Mouse (Mus musculus) layer of hippocampus, postnatal 10 days (tissue): ENCODE measurements around the gene Mllt6. TPM values are rescaled to one million over a fixed set of nuclear protein-coding genes. Genes with fewer than 3 reads are reported as not detected.

Experiments used
- DNase-seq, 2 experiments: peaks; one replicate each; pipeline ENCODE4 v3.0.0; 2021; ENCODE audit warnings: low spot score in 2 of 2
- total RNA-seq, 2 experiments: library from RNA; stranded (reverse); gene quantifications; 2 replicates each; pipeline ENCODE4 v1.2.3; 2021

Gene Mllt6
- total RNA-seq, 2 experiments from 2014 or later: 50.5 to 55.5 TPM

DNA sequence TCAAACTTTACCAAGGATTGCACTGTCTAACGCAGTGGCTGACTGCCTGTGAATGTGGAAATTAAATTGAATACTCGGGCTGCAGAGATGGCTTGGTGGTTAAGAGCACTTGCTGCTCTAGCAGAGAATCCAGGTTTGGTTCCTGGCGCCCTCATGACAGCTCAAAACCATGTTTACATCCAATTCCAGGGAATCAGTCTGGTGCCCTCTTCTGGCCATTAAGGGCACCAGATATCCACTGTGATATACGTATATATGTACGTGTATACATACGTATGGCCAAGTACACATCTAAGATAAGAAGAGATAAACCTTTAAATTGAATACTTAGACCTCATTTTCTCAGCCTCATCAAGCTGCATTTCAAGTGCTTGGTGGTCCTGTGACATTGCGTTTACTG is 3.0 kb downstream of the Mllt6 start:
- no peak for DNase-seq

DNA sequence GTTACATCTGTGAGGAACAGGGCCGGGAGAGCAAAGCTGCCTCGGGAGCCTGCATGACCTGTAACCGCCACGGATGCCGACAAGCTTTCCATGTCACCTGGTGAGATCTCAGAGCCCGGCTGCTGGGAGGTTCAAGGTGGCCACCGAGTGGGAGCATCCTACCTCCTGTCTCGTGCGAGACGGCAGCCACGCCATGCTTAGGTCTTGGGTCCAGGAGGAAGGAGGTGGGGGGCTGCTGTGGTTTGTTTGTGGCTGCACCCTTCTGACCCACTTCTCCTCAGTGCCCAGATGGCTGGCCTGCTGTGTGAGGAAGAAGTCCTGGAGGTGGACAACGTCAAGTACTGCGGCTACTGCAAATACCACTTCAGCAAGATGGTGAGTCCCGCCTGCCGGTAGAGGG is 3.6 kb downstream of the Mllt6 start:
- DNase-seq: no peak

DNA sequence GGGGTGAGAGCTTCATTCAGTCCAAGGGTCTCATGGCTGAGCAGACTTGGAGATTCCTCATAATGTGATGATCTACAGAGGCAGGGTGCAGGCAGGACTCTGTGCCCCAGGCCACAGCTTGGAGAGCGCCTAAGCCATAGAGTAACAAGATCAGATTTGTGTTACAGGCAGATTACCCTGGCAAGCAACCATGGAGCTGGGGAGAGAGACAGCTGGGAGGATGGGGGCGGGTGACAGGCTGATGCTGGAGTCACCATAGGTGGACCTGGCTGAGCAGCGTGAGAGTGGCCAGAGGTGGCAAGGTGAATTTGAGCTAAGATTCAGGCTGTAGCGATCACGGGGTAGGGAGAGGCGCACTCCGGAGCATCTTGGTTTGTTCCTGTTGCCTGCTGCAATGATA is 4.9 kb downstream of the Mllt6 start:
- no peak for DNase-seq

DNA sequence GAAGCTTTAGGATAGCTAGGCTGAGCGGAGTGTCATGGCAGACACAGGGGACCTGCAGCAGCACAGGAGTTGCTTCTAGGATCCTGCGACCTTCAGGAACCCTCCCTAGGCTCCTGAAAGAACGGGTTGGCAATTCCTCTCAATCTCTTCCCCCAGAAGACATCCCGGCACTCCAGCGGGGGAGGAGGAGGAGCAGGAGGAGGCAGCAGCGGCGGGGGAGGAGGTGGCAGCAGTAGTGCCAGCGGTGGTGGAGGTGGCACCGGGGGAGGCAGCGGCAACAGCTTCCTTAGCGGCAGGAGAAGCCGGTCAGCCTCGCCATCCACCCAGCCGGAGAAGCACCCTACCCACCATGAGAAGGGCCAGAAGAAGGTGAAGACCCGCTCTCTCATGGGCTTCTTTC is 6.1 kb downstream of the Mllt6 start:
- no peak for DNase-seq

DNA sequence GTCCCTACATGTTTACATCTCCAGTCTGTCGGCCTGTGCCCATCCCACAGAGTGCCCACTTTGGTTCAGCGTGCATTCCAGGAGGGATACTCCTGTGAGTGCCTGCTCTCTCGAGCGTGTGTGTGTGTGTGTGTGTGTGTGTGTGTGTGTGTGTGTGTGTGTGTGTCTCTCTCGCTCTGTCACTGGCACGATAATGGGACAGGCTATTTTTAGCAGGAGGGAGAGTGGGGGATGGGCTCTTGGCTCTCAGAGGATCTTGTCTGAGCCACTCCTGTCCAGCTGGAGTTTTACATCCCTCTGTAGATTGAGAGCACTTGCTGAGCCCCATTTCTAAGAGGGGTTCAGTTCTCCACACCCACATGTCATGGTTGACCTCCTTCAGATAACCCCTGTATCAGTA is 6.6 kb downstream of the Mllt6 start:
- no peak for DNase-seq

DNA sequence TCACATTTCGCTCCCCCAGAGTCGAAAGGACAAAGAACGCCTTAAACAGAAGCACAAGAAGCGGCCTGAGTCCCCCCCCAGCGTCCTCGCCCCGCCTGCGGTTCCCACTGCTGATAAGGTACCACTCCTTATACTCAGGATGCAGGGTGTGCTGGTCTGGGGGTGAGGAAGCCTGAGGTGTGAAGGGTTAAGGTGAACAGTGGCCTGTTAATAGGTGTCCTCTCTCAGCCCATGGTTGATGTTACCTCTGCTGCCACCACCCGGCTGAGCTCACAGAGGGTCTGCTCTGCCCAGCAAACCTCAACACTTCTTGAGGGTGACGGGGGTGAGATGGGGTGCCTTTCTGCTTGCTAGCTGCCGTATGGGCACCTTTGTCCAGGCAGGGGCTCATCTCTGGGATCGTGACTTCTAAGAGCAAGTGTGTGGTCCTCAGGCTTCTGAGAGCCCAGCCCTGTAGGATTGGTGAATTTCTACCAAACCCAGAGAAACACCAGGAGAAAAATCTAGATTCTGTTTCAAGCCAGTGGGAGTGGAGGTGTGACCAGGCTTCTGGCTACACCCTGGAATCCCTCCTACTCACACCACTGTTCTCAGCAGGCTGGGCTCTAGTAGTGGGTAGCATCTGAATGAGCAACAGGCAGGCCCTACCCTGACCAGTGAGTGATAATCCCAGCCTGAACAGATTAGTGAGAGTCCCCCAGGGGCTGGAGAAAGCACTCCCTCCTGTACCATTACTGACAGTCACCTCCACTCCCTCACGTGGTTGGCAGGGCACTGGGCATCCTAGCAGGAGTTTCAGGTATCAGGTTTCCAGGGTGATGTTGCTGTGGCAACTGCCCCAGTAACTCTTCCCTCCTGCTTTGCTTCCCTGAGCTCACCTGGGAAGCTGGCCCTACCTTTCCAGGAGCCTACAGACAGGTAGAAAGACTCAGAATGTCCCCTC is 7.3 kb downstream of the Mllt6 start:
- no peak for DNase-seq

DNA sequence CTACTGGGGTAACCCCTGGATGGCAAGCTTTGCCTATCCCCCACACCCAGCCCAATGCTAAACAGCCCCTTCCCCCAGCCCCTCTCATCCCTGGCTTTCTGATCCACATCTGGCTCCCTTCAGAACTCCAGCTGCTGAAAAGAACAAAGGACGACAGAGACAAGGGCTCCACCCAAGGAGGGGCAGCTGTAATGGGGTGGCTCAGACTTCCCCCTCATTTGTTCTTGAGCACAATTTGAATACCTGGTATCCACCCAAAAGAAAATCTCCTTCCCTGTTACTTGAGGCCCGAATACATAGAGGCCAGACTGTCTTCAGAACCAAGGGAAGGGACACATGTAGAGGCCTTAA is 7.9 kb downstream of the Mllt6 start:
- DNase-seq: no peak

DNA sequence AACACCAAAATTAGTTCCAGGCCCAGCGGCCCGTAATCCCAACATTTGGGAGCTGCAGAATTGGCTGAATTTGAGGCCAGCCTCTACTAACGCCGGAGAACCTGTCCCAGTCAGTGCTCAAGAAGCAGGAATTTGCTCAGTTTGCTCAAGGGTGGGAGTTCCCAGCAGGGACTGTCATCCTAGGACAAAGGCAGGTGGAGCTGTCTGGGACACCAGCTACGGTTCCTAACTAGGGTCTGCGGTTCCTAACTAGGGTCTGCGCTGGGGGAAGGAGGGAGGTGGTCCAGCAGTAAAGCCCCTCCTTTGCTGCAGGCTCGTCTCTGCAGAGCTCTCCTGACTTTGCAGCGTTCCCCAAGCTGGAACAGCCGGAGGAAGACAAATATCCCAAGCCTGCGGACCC is 9.9 kb downstream of the Mllt6 start:
- no peak for DNase-seq

DNA sequence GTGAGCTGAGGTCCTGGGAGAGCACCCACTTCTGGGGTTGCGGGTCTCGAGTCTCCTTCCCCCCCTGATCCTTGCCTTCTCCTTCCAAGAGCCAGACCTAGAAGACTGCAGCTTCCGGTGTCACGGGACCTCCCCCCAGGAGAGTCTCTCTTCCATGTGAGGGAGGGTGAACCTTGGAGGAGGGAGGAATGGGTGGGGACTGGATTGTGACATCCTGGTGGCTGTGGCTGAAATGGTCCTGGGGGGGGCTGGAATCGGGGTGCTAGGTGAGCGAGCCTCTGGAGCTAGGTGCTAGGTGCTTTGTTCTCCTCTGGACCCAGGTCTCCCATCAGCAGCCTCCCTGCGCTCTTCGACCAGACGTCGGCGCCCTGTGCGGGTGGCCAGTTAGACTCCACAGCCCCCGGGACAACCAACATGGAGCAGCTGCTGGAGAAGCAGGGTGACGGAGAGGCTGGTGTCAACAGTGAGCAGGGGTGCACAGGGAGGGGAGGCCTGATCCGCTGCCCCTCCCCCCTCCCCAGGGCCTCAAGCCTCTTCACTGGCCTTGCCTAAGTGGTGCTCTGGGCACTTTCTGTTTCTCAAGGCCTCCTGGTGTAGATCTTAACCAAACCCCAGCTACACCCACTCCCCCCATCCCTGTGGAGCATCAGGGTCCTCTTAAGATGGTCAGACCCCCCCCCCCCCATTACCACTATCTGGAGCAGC is 13.0 kb downstream of the Mllt6 start:
- no peak for DNase-seq

DNA sequence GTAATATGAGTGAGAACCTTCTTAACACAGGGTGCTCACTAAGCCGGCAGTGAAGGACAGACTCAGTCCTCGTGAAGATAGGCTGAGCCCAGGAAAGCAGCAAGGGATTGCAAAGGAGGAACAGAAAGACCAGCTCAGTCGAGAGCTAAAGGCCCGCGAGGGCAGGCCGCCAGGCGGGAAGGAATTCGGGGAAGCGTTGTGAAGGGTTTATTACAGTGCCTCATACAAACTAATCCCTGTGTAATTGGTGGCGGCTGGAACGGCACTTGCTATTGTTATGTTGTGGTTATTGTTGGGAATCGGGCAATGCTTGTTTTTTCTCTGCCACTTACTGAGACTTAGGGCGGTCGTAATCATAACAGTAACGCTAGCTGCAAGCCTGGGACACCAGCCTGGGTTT is 14.2 kb downstream of the Mllt6 start:
- no peak for DNase-seq

DNA sequence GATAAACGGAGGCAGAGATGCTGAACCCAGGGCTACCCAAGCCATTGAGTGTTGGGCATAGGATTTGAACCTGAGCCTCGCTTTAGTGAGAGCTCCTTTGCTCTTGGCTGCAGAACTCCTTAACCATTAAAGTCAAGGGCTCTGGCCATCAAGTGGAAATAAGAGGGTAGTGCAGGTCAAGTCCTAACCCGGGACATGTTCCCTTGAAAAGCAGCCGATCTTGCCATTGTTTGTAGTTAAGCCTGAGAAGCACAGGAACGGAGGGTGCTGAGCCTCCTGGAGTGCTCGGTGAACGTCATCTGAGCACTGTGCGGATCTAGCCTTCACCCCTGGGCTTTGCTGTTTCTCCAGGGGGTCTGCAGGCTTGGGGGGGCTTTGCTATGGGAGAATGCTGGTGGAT is 14.6 kb downstream of the Mllt6 start:
- DNase-seq: no peak

DNA sequence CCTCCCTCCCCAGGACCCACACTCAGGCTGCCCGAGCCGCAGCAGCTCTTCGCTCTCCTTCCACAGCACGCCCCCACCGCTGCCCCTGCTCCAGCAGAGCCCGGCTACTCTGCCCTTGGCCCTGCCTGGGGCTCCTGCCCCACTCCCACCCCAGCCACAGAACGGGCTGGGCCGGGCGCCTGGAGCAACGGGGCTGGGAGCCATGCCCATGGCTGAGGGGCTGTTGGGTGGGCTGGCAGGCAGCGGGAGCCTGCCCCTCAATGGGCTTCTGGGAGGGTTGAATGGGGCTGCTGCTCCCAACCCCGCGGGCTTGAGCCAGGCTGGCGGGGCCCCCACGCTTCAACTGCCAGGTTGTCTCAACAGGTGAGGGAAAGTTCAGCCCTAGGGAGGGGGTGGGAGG is 15.1 kb downstream of the Mllt6 start:
- no peak for DNase-seq

DNA sequence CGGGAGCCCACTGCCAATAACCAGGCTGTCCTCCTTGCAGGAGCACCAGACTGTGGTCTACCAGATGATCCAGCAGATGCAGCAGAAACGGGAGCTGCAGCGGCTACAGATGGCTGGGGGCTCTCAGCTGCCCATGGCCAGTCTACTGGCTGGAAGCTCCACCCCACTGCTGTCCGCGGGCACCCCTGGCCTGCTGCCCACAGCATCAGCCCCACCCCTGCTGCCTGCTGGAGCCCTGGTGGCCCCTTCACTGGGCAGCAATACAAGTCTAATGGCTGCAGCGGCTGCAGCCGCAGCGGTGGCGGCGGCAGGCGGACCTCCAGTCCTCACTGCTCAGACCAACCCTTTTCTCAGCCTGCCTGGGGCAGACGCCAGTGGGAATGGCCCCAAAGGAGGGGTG is 17.2 kb downstream of the Mllt6 start:
- DNase-seq: no peak

DNA sequence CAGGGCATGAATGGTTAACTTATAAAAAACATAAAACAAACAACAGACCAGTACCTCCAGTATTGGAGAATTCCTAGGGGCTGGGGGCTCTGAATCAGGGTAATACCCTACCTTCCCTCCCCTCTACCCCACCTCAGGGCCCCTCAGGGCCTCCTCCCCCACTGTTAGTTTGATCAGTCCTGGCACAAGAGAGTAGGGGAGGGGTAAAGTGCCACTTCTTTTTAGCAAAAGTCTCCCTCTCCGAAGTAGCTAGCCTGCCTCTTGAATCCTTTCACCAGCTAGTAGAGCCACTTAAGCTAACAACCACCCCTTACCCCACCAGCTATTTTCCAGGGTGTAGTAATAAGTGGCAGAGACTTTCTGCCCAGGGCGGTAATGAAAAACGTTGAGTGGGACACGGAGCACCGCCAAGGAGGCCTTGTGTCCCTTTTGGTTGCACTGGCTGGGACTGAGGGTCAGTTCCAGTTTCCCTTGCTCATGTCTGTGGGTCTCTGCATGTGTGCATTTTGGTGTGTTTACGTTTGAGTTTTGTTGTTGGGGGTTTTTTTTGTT is 19.4 kb downstream of the Mllt6 start:
- no peak for DNase-seq

DNA sequence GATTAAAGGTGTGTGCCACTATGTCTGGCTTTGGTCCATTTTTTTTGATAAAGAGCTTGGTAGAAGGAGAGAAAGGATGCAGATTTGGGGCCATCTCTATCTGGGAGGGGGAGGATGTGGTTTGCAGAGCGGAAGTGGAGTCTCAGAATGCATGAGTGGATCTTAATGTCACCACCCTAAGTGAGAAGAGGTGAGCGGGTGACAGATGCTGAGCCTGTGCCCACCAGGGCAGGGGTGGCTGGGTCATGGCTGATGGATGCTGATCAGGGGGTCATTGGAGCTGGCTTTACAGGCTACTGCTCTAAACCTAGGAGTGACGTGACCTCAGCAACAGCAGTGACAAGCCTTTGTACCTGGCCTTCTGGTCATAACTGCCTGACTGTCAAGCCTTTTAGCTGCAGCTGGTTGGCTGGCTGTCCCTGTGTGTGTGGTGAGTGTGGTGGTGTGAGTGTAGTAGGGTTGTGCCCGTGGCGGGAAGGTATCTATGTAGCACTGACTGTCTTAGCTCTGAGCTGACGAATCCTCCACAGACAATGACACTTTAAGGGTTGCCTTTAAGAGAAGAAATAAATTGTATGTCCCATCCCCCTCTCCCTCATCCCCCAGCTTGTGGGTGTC is 21.0 kb downstream of the Mllt6 start:
- DNase-seq: no peak

DNA sequence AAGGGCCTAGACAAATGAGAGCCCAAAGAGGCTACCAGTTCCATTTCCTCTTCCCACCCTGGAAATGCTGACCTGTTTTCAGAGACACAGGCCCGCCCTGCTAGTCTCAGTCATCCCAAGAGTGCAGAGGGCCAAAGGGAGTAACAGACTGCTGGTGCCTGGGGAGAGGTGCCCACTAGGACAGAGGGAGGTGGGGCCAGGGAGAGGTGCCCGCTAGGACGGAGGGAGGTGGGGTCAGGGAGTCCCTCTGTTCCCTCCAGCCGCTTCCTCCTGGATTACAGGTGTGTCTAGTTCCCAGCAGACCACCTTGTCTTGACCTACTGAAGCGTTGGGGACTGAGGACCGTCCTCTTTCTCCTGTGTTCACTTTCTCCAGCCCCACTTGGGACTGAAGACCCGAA is 21.6 kb downstream of the Mllt6 start:
- DNase-seq: no peak

DNA sequence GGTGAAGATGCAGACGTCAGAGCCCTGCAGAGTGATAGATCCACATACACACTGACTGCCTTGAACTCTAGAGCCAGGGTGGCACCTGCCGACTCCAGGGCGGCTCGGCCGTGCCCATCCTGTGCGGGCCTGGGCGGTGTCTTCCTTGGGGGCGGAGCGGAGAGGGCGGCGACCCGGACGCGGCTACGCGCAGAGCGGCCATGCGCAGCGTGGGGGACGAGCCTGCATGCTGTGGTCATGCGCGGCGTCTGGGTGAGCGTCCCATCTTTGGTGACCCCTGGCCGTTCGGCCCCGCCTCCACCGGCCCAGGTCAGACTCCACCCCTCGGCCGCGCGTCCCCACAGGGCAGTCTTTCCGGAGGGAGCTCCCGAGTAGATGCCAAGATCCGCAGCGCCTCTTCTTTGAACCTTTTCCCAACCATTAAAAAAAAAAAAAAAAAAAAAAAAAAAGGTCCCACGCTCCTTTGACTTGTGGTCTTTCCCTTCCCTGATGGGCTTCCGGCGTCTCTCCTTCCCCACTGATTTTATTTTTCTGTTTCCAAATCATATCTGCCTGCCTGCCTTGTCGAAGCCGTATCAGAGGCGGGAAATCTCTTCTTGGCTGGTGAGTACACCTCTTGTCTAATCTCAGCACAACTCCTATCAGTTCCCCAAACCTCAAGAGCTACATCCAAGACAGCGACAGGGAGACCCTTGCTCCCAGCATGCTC is 22.6 kb downstream of the Mllt6 start, which contains the start of gene Cisd3:
TSS of gene Cisd3 (plus strand) at position 214 of the 709 bp plus-strand sequence.
- peak; percentile 72 to 80 for DNase-seq

DNA sequence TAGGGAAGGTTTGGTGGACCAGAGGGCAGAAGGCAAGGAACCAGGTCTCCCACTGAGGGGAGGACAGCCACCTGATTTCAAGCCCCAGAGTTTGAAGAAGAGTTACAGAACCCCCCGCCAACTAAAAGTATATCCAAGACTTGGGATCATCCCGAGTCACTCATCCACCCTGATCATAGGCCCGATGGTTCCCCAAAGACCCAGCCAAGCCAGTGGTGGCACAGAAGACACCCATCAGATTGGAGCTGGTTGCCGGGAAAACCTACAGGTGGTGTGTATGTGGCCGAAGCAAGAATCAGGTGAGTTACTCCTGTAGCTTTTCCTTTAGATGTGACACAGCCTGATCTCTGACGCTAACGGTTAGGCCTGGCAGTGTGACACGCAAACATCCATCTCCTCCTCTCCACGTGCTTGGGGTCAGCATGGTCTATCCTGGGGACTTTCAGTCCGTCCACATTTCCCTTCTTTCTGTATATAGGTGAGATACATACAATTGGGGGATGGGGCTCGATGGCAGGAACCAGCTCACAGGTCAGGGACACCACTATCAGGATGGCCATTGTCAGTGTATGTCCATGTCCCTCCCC is 23.2 kb downstream of the Mllt6 start:
- no peak for DNase-seq

DNA sequence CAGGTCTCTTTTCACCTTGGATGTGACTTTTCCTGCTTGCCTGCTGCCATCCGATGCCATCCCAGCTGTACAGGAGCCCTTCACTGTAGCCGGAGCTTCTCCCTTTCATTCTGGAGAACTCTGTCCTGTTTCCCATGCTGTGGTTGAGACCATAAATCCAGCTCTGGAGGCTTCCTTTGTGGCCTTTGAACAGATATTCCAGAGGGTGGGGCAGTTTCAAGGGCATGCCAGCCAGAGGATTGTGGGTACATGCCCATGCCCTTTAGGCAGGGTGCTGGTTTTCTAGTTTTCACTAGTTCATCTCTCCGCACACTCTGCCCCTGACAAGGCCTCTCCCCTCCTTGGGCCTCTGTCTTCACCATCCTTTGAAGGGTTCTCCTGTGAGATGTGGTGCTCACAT is 23.8 kb downstream of the Mllt6 start:
- no peak for DNase-seq

DNA sequence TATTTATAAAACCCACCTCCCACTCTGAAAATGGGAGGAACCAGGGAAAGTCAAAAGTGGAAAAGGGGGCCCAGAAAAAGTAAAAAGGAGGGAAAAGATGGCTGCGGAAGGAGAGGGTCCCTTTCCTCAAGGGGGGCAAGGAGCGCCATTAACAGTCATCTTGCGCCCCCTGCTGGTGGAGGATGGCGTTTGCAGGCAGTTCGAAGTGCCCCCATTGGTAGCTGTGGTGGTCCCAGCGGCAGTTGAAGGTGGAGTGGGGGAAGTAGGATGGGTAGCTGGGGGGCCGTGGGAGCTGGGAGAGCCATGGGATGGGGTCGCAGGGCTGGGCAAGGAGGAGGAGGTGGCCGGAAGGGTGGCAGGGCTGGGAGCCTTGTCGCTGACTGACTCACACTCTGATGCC is 26.6 kb downstream of the Mllt6 start:
- DNase-seq: peak; percentile 84 to 87

DNA sequence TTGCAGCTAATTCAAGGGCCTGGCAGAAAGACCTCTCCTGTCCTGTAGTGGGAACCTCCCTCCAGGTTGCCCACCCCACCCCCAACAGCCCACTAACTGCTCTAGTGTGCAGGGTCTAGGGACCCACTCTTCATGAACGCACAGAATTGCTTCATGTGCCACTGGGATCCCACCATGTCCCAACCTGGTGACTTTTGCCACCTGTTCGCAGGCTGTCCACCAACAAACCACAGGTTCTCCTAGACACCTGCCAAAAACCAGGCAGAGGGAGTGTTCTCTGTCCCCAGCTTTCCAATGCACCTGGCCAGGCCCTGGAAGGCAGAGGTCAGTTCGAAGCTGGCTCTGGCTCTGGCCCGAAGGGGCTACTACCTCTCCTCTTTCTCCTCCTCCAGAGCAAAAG is 31.2 kb downstream of the Mllt6 start:
- no peak for DNase-seq
